In the genomic region with DNA sequence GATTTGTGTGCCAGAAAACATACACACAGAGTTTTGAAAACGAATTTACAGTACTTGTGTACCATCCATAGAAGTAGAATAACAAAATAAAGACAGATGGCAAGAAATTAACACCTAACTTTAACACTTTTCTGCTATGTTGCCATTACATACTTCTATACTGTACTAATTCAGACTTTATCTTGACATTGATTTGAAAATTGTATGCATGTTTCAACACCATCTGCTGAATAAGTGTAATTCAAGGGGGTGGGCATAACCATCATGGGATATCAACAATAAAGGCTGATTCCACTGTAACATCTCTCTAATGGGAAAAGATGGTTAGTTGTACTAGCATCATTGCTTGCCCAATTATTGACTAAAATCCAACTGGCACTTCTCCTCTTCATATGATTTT, we compare ENCODE assay signal across 24 mouse cellular contexts.
A peak's percentile ranks its signal among the peaks of the same experiment; 100 is the strongest.
DNase-seq lines count a peak whose midpoint lies in the region; ATAC-seq lines count a peak whose summit lies in the region.
"Had no signal": no experiment of that assay in that cellular context is flagged by ENCODE, and none has a peak within 500 bp of the region (broad histone marks: within the 10 kb centered on the region; RNA-seq: fewer than 3 reads in every experiment).

No protein-coding gene starts in this region.

- no peak overlapping the region for H3K4me3 ChIP-seq in forebrain, embryonic 13.5 days
- H3K4me3 ChIP-seq in forebrain, embryonic 11.5 days (ENCODE audit: low read depth, low read length): no peak overlapping the region
- no peak overlapping the region for H3K4me3 ChIP-seq in forebrain, embryonic 15.5 days
- H3K4me3 ChIP-seq in forebrain, embryonic 12.5 days (replicated peaks): no peak overlapping the region
- H3K4me3 ChIP-seq in forebrain, embryonic 16.5 days (replicated peaks; ENCODE audit: low read length): no peak overlapping the region
- H3K4me3 ChIP-seq: embryonic facial prominence, embryonic 10.5 days; embryonic facial prominence, embryonic 12.5 days; erythroblast, embryonic 14.5 days had no signal

- H3K27ac ChIP-seq in forebrain, embryonic 13.5 days: no peak overlapping the region
- no peak overlapping the region for H3K27ac ChIP-seq in forebrain, embryonic 11.5 days (ENCODE audit: low read depth, low read length)
- no peak overlapping the region for H3K27ac ChIP-seq in forebrain, embryonic 15.5 days (replicated peaks)
- H3K27ac ChIP-seq in forebrain, embryonic 12.5 days: no peak overlapping the region
- no peak overlapping the region for H3K27ac ChIP-seq in forebrain, embryonic 16.5 days (ENCODE audit: low read length)
- H3K27ac ChIP-seq: embryonic facial prominence, embryonic 10.5 days; embryonic facial prominence, embryonic 12.5 days had no signal

- no peaks in the 10 kb centered on the region for H3K36me3 ChIP-seq in forebrain, embryonic 13.5 days (ENCODE audit: poor library complexity, severe bottlenecking)
- H3K36me3 ChIP-seq in forebrain, embryonic 11.5 days (ENCODE audit: control insufficient read depth, insufficient read depth, low read length): no peaks in the 10 kb centered on the region
- H3K36me3 ChIP-seq in forebrain, embryonic 15.5 days: no peaks in the 10 kb centered on the region
- H3K36me3 ChIP-seq in forebrain, embryonic 12.5 days (replicated peaks): no peaks in the 10 kb centered on the region
- H3K36me3 ChIP-seq in forebrain, embryonic 16.5 days (ENCODE audit: control insufficient read depth, insufficient read depth): no peaks in the 10 kb centered on the region
- H3K36me3 ChIP-seq: embryonic facial prominence, embryonic 10.5 days; embryonic facial prominence, embryonic 12.5 days; G1E had no signal

- no peaks in the 10 kb centered on the region for H3K4me1 ChIP-seq in forebrain, embryonic 13.5 days
- H3K4me1 ChIP-seq in forebrain, embryonic 11.5 days (replicated peaks; ENCODE audit: control insufficient read depth, insufficient read depth, low read length): no peaks in the 10 kb centered on the region
- H3K4me1 ChIP-seq in forebrain, embryonic 15.5 days: no peaks in the 10 kb centered on the region
- H3K4me1 ChIP-seq in forebrain, embryonic 12.5 days: no peaks in the 10 kb centered on the region
- no peaks in the 10 kb centered on the region for H3K4me1 ChIP-seq in forebrain, embryonic 16.5 days (replicated peaks; ENCODE audit: control insufficient read depth, insufficient read depth, low read length)
- H3K4me1 ChIP-seq: embryonic facial prominence, embryonic 10.5 days; embryonic facial prominence, embryonic 12.5 days had no signal

- no peak for DNase-seq in forebrain, embryonic 11.5 days (ENCODE audit: low spot score)
- DNase-seq in kidney, adult 18-20 months: no peak
- DNase-seq: adrenal gland, adult 8-10 months; adrenal gland, postnatal 14 days; adrenal gland, postnatal 36 days; B cell, adult 2 months; cerebellum, adult 11-12 months; cerebellum, adult 2 months; cerebellum, adult 9-10 months; cerebellum, postnatal 10 days; cerebellum, postnatal 25 days had no signal

- no peak overlapping the region for H3K4me2 ChIP-seq in forebrain, embryonic 13.5 days
- H3K4me2 ChIP-seq in forebrain, embryonic 11.5 days (ENCODE audit: low read depth, low read length, severe bottlenecking): no peak overlapping the region
- H3K4me2 ChIP-seq in forebrain, embryonic 15.5 days (replicated peaks): no peak overlapping the region
- no peak overlapping the region for H3K4me2 ChIP-seq in forebrain, embryonic 12.5 days
- no peak overlapping the region for H3K4me2 ChIP-seq in forebrain, embryonic 16.5 days (ENCODE audit: low read length)
- H3K4me2 ChIP-seq: embryonic facial prominence, embryonic 12.5 days had no signal

- peak; percentile 61; the same call in 1 of the 2 replicates for ATAC-seq in forebrain, embryonic 13.5 days
- no peak for ATAC-seq in forebrain, embryonic 11.5 days (replicated peaks; ENCODE audit: low FRiP score)
- peak; percentile 68; the same call in 1 of the 2 replicates for ATAC-seq in forebrain, embryonic 15.5 days (replicated peaks)
- ATAC-seq in forebrain, embryonic 12.5 days (ENCODE audit: low FRiP score): no peak
- peak; percentile 75 for ATAC-seq in forebrain, embryonic 16.5 days
- ATAC-seq in erythroblast, adult 5-6 weeks (replicated peaks; ENCODE audit: low FRiP score, poor library complexity, severe bottlenecking): no peak
- ATAC-seq: activated CD4-positive, CD25-positive, alpha-beta regulatory T cell, adult 4 months; CD4-positive, CD25-positive, alpha-beta regulatory T cell, adult 4 months; Patski had no signal

- H3K9ac ChIP-seq in forebrain, embryonic 13.5 days: no peak overlapping the region
- H3K9ac ChIP-seq in forebrain, embryonic 11.5 days (ENCODE audit: low read length): no peak overlapping the region
- no peak overlapping the region for H3K9ac ChIP-seq in forebrain, embryonic 15.5 days (replicated peaks)
- no peak overlapping the region for H3K9ac ChIP-seq in forebrain, embryonic 12.5 days
- H3K9ac ChIP-seq in forebrain, embryonic 16.5 days (replicated peaks; ENCODE audit: low read depth, low read length): no peak overlapping the region
- H3K9ac ChIP-seq: embryonic facial prominence, embryonic 12.5 days had no signal

- no peaks in the 10 kb centered on the region for H3K27me3 ChIP-seq in forebrain, embryonic 13.5 days
- no peaks in the 10 kb centered on the region for H3K27me3 ChIP-seq in forebrain, embryonic 11.5 days (ENCODE audit: control insufficient read depth, insufficient read depth, low read length)
- H3K27me3 ChIP-seq in forebrain, embryonic 15.5 days: no peaks in the 10 kb centered on the region
- no peaks in the 10 kb centered on the region for H3K27me3 ChIP-seq in forebrain, embryonic 12.5 days
- no peaks in the 10 kb centered on the region for H3K27me3 ChIP-seq in forebrain, embryonic 16.5 days (replicated peaks; ENCODE audit: control insufficient read depth, insufficient read depth, low read length)
- H3K27me3 ChIP-seq: CH12.LX; embryonic facial prominence, embryonic 12.5 days had no signal

- WGBS in forebrain, embryonic 13.5 days: 21% methylated on average over 1 of the region's 1 CpGs
- 41% methylated on average over 1 of the region's 1 CpGs for WGBS in forebrain, embryonic 11.5 days
- 22% methylated on average over 1 of the region's 1 CpGs for WGBS in forebrain, embryonic 15.5 days
- WGBS in forebrain, embryonic 12.5 days: 33% methylated on average over 1 of the region's 1 CpGs
- 18% methylated on average over 1 of the region's 1 CpGs for whole genome bisulfite sequencing in forebrain, embryonic 16.5 days

- H3K9me3 ChIP-seq in forebrain, embryonic 13.5 days (replicated peaks): no peaks in the 10 kb centered on the region
- H3K9me3 ChIP-seq in forebrain, embryonic 11.5 days (ENCODE audit: control insufficient read depth, low read length): no peaks in the 10 kb centered on the region
- H3K9me3 ChIP-seq in forebrain, embryonic 15.5 days: no peaks in the 10 kb centered on the region
- no peaks in the 10 kb centered on the region for H3K9me3 ChIP-seq in forebrain, embryonic 12.5 days
- H3K9me3 ChIP-seq in forebrain, embryonic 16.5 days (ENCODE audit: control insufficient read depth, low read length): no peaks in the 10 kb centered on the region
- H3K9me3 ChIP-seq: embryonic facial prominence, embryonic 10.5 days; embryonic facial prominence, embryonic 12.5 days; G1E had no signal

Comparison
In these comparisons a context has a peak if more than half of its experiments do, and no peak if none do; other contexts are left out.
1. ATAC-seq: peak in forebrain, embryonic 13.5 days (single experiment), forebrain, embryonic 15.5 days (single experiment) and forebrain, embryonic 16.5 days (single experiment); none in forebrain, embryonic 11.5 days (single experiment), forebrain, embryonic 12.5 days (single experiment) and erythroblast, adult 5-6 weeks (single experiment).